Mouse (Mus musculus) ES-E14 (cell line): Measurements from ENCODE around the gene Polr2a. TPM values are rescaled to one million over a fixed set of nuclear protein-coding genes. Genes with fewer than 3 reads are reported as not detected.

Experiments
- DNase-seq: peaks from one replicate; pipeline ENCODE4 v3.0.0-alpha.2; 2013; ENCODE audit warnings: low read depth, low spot score
- H3K27ac ChIP-seq: 2 replicates; pipeline ENCODE4 v1.5.1; 2012; ENCODE audit warnings: low read depth, mild to moderate bottlenecking, low read length, moderate library complexity, mixed read lengths; ENCODE audit not compliant: poor library complexity, insufficient read depth, severe bottlenecking
- H3K36me3 ChIP-seq: 2 replicates; pipeline ENCODE4 v1.6.1; 2012; ENCODE audit warnings: mild to moderate bottlenecking, low read length, moderate library complexity, mixed read lengths; ENCODE audit not compliant: control insufficient read depth, poor library complexity, insufficient read depth, severe bottlenecking
- H3K4me1 ChIP-seq, 2 experiments: fragments of 150-350 bp in 1 of 2; sonication (generic) in 1 of 2; 2 replicates each; pipeline ENCODE4 v1.6.1; 2012; ENCODE audit warnings: low read length in 2 of 2, mild to moderate bottlenecking in 1 of 2, mixed read lengths in 1 of 2; ENCODE audit not compliant: control insufficient read depth in 2 of 2, insufficient read depth in 2 of 2, poor library complexity in 1 of 2
- H3K4me3 ChIP-seq, 2 experiments: fragments of 150-350 bp in 1 of 2; sonication (generic) in 1 of 2; 2 replicates each; pipeline ENCODE4 v1.5.1; 2012; ENCODE audit warnings: low read length in 2 of 2, low read depth in 1 of 2, mild to moderate bottlenecking in 1 of 2, mixed read lengths in 1 of 2; ENCODE audit not compliant: insufficient read depth in 1 of 2, poor library complexity in 1 of 2, severe bottlenecking in 1 of 2
- H3K9ac ChIP-seq: 2 replicates; pipeline ENCODE4 v1.6.1; 2012; ENCODE audit warnings: low read depth, mild to moderate bottlenecking, low read length, mixed read lengths; ENCODE audit not compliant: poor library complexity, insufficient read depth, severe bottlenecking
- H3K9me3 ChIP-seq: fragments of 150-350 bp; sonication (generic); 2 replicates; pipeline ENCODE4 v1.6.1; 2012; ENCODE audit warnings: low read depth, mild to moderate bottlenecking, low read length; ENCODE audit not compliant: control insufficient read depth, insufficient read depth
- CHD2 ChIP-seq: IDR thresholded peaks from 2 replicates; pipeline ENCODE4 v1.6.1; 2014; ENCODE audit warnings: mild to moderate bottlenecking, low read depth, low read length, inconsistent platforms
- HCFC1 ChIP-seq: IDR thresholded peaks from 2 replicates; pipeline ENCODE4 v1.6.1; 2012; ENCODE audit warnings: low read length, inconsistent platforms, borderline replicate concordance; ENCODE audit not compliant: insufficient read depth
- MAFK ChIP-seq: IDR thresholded peaks from 2 replicates; pipeline ENCODE4 v1.6.1; 2014; ENCODE audit warnings: mild to moderate bottlenecking, low read depth, low read length, inconsistent platforms; ENCODE audit not compliant: insufficient read depth
- ZC3H11A ChIP-seq: IDR thresholded peaks from 2 replicates; pipeline ENCODE4 v1.6.1; 2012; ENCODE audit warnings: low read depth, mild to moderate bottlenecking, inconsistent platforms, low read length, borderline replicate concordance
- ZNF384 ChIP-seq: IDR thresholded peaks from 2 replicates; pipeline ENCODE4 v1.6.1; 2012; ENCODE audit warnings: low read depth, low read length, inconsistent platforms
- in situ Hi-C, 2 experiments: fragments of 600-800 bp; cut with MboI; formaldehyde crosslinking; loops; one replicate each; pipeline ENCODE4 v1.15.1; 2025; ENCODE audit warnings: low sequenced_read_pairs in 2 of 2, inconsistent platforms in 1 of 2; ENCODE audit not compliant: unreplicated experiment in 2 of 2
- total RNA-seq: library from RNA; depleted of rRNA; stranded (reverse); fragments of 300-350 nt; gene quantifications from 2 replicates; pipeline ENCODE4 v1.2.3, GENCODE M21; 2012

The Polr2a gene
- total RNA-seq, 1 experiment = 74.2 TPM

GRCm38 (mm10) chr11:69729063-69729462 is 29.4 kb downstream of the Polr2a start:
- TF ChIP-seq MAFK (no peak), ZNF384 (0 out of 2 replicates have a peak, but pooled peaks have one; percentile 6), ZC3H11A (peak; percentile 61; the same call in 1 of the 2 replicates), HCFC1 (no peak), CHD2 (no peak)
- H3K4me3 ChIP-seq = no peak overlapping the region
- H3K9me3 ChIP-seq = no peaks in the 10 kb centered on the region
- peak; percentile 89 for DNase-seq
- in situ Hi-C loops = no loop called here
- no peak overlapping the region for H3K27ac ChIP-seq
- H3K9ac ChIP-seq = no peak overlapping the region
- no peaks in the 10 kb centered on the region for H3K4me1 ChIP-seq
- H3K36me3 ChIP-seq = peaks cover 3% of the 10 kb centered on the region

GRCm38 (mm10) chr11:69725951-69726350 is 32.5 kb downstream of the Polr2a start:
- in situ Hi-C loops = no loop called here
- H3K27ac ChIP-seq = no peak overlapping the region
- H3K4me3 ChIP-seq = 0 out of 4 replicates have a peak overlapping the region, but pooled peaks of 1 of the 2 experiments have one; percentile 8
- H3K9me3 ChIP-seq = no peaks in the 10 kb centered on the region
- no peaks in the 10 kb centered on the region for H3K4me1 ChIP-seq
- DNase-seq = no peak
- no peak for TF ChIP-seq ZC3H11A
- TF ChIP-seq CHD2 = no peak
- no peak for TF ChIP-seq ZNF384
- no peak for TF ChIP-seq MAFK
- no peak for TF ChIP-seq HCFC1
- no peak overlapping the region for H3K9ac ChIP-seq
- H3K36me3 ChIP-seq = no peaks in the 10 kb centered on the region

GRCm38 (mm10) chr11:69723074-69723473 is 35.4 kb downstream of the Polr2a start:
- H3K4me1 ChIP-seq = peaks cover 0 to 5% of the 10 kb centered on the region in 2 experiments; a peak in 2 of 4 replicates
- in situ Hi-C loops = no loop called here
- no peak overlapping the region for H3K4me3 ChIP-seq
- no peaks in the 10 kb centered on the region for H3K36me3 ChIP-seq
- no peak overlapping the region for H3K9ac ChIP-seq
- H3K27ac ChIP-seq = no peak overlapping the region
- TF ChIP-seq HCFC1 = no peak
- no peak for TF ChIP-seq ZNF384
- TF ChIP-seq MAFK = no peak
- TF ChIP-seq CHD2 = no peak
- TF ChIP-seq ZC3H11A = no peak
- no peak for DNase-seq
- H3K9me3 ChIP-seq = no peaks in the 10 kb centered on the region

GRCm38 (mm10) chr11:69720852-69721251 is 37.6 kb downstream of the Polr2a start:
- Histone ChIP-seq H3K36me3 (no peaks in the 10 kb centered on the region), H3K9me3 (no peaks in the 10 kb centered on the region), H3K9ac (no peak overlapping the region), H3K27ac (no peak overlapping the region), H3K4me3 (no peak overlapping the region), H3K4me1 (peaks cover 0 to 10% of the 10 kb centered on the region in 2 experiments; a peak in 2 of 4 replicates)
- no peak for DNase-seq
- TF ChIP-seq ZNF384 (no peak), ZC3H11A (no peak), CHD2 (no peak), HCFC1 (no peak), MAFK (no peak)
- in situ Hi-C loops = no loop called here
